7 mouse cellular contexts compared by ENCODE assay signal in genomic region chr12:109527414-109528262, GRCm38 (mm10).
DNase-seq lines count a peak whose midpoint lies in the region; ATAC-seq and TF ChIP-seq lines count a peak whose summit lies in the region.

No protein-coding gene starts in this region.

- no peak for TF ChIP-seq CTCF in lung, adult 2 months (IDR thresholded peaks at IDR 0.05; ENCODE audit: insufficient read depth, low read length)

- peaks cover 31% of the 10 kb centered on the region for H3K9me3 ChIP-seq in lung, embryonic 16.5 days (ENCODE audit: control insufficient read depth, low read length)
- peaks cover 31% of the 10 kb centered on the region for H3K9me3 ChIP-seq in forebrain, embryonic 16.5 days (ENCODE audit: control insufficient read depth, low read length)
- peaks cover 8% of the 10 kb centered on the region; the same call in 1 of the 2 replicates for H3K9me3 ChIP-seq in liver, embryonic 12.5 days (replicated peaks)

- no peaks in the 10 kb centered on the region for H3K27me3 ChIP-seq in lung, embryonic 16.5 days (ENCODE audit: control insufficient read depth, insufficient read depth, low read depth, low read length)
- H3K27me3 ChIP-seq in forebrain, embryonic 16.5 days (replicated peaks; ENCODE audit: control insufficient read depth, insufficient read depth, low read length): no peaks in the 10 kb centered on the region
- peaks cover 55% of the 10 kb centered on the region for H3K27me3 ChIP-seq in liver, embryonic 12.5 days (replicated peaks)

- 51% methylated on average over 29 of the region's 29 CpGs for WGBS in lung, embryonic 16.5 days
- WGBS in lung, adult 2 months: 81% methylated on average over 29 of the region's 29 CpGs
- WGBS in forebrain, embryonic 16.5 days: 48% methylated on average over 29 of the region's 29 CpGs
- 56% methylated on average over 29 of the region's 29 CpGs for WGBS in liver, embryonic 12.5 days (ENCODE audit: insufficient replicate concordance)

- H3K4me1 ChIP-seq in lung, embryonic 16.5 days (replicated peaks; ENCODE audit: control insufficient read depth, insufficient read depth, low read length): peaks cover 21% of the 10 kb centered on the region
- H3K4me1 ChIP-seq in lung, adult 2 months (ENCODE audit: control insufficient read depth, insufficient read depth, low read length): no peaks in the 10 kb centered on the region
- no peaks in the 10 kb centered on the region for H3K4me1 ChIP-seq in forebrain, embryonic 16.5 days (replicated peaks; ENCODE audit: control insufficient read depth, insufficient read depth, low read length)
- H3K4me1 ChIP-seq in liver, embryonic 12.5 days: peaks cover 34% of the 10 kb centered on the region

- no peaks in the 10 kb centered on the region for H3K36me3 ChIP-seq in lung, embryonic 16.5 days (ENCODE audit: control insufficient read depth, insufficient read depth, low read length)
- H3K36me3 ChIP-seq in forebrain, embryonic 16.5 days (ENCODE audit: control insufficient read depth, insufficient read depth): no peaks in the 10 kb centered on the region
- H3K36me3 ChIP-seq in liver, embryonic 12.5 days: no peaks in the 10 kb centered on the region

- peak; percentile 69 for ATAC-seq in lung, embryonic 16.5 days (ENCODE audit: low read depth)
- ATAC-seq in forebrain, embryonic 16.5 days: peak; percentile 49; the same call in 1 of the 2 replicates
- peak; percentile 65 for ATAC-seq in liver, embryonic 12.5 days

- no peak overlapping the region for H3K27ac ChIP-seq in lung, embryonic 16.5 days (ENCODE audit: low read length)
- no peak overlapping the region for H3K27ac ChIP-seq in forebrain, embryonic 16.5 days (ENCODE audit: low read length)
- no peak overlapping the region; the same call in 1 of the 2 replicates for H3K27ac ChIP-seq in liver, embryonic 12.5 days

- H3K4me3 ChIP-seq in lung, embryonic 16.5 days (ENCODE audit: low read length): peak overlapping the region; percentile 44
- no peak overlapping the region for H3K4me3 ChIP-seq in lung, adult 2 months (replicated peaks; ENCODE audit: extremely low read depth, low read depth, low read length)
- H3K4me3 ChIP-seq in forebrain, embryonic 16.5 days (replicated peaks; ENCODE audit: low read length): peak overlapping the region; percentile 30
- peak overlapping the region; percentile 10 for H3K4me3 ChIP-seq in liver, embryonic 12.5 days

- no peak for TF ChIP-seq POLR2A in lung, adult 2 months (IDR thresholded peaks at IDR 0.05; ENCODE audit: borderline replicate concordance, extremely low read depth, low read depth, low read length)

- H3K4me2 ChIP-seq in lung, embryonic 16.5 days (ENCODE audit: low read depth, low read length): peak overlapping the region; percentile 63
- H3K4me2 ChIP-seq in forebrain, embryonic 16.5 days (ENCODE audit: low read length): peak overlapping the region; percentile 47
- H3K4me2 ChIP-seq in liver, embryonic 12.5 days: peak overlapping the region; percentile 52

- DNase-seq in lung, adult 2 months: no peak
- peak; percentile 50 for DNase-seq in yolk sac, embryonic 10.5 days (ENCODE audit: low spot score)
- DNase-seq in natural killer cell, adult 2 months (ENCODE audit: low spot score in 2 of 2): no peak
- DNase-seq in left cerebral cortex, adult 11 months (ENCODE audit: low spot score): no peak

- H3K9ac ChIP-seq in lung, embryonic 16.5 days (ENCODE audit: low read length): peak overlapping the region; percentile 55; the same call in 1 of the 2 replicates
- no peak overlapping the region for H3K9ac ChIP-seq in forebrain, embryonic 16.5 days (replicated peaks; ENCODE audit: low read depth, low read length)
- no peak overlapping the region for H3K9ac ChIP-seq in liver, embryonic 12.5 days
